In genomic region chr13:31806890-31807735, GRCm38 (mm10) we compare ENCODE assay signal across 8 mouse cellular contexts. TPM values are rescaled to one million over a fixed set of nuclear protein-coding genes. Genes with fewer than 3 reads are reported as not detected.
DNase-seq lines count a peak whose midpoint lies in the region; ATAC-seq and TF ChIP-seq lines count a peak whose summit lies in the region.

No protein-coding gene starts in this region.

- peak overlapping the region; percentile 22 for H3K4me3 ChIP-seq in erythroblast, embryonic 14.5 days (replicated peaks)
- H3K4me3 ChIP-seq in E14TG2a.4 (replicated peaks; ENCODE audit: low read length) = peak overlapping the region; percentile 74
- peak overlapping the region; percentile 61 for H3K4me3 ChIP-seq in embryonic facial prominence, embryonic 15.5 days (replicated peaks)
- peak overlapping the region; percentile 46 for H3K4me3 ChIP-seq in hindbrain, embryonic 13.5 days
- peak overlapping the region; percentile 21 to 53 for H3K4me3 ChIP-seq in liver, embryonic 14.5 days (ENCODE audit: insufficient read depth in 1 of 2, low read depth in 2 of 2, low read length in 2 of 2)
- H3K4me3 ChIP-seq in stomach, postnatal 0 days (ENCODE audit: low read depth, low read length) = peak overlapping the region; percentile 54

- no peak for DNase-seq in liver, embryonic 14.5 days (ENCODE audit: low read depth in 3 of 3, low spot score in 3 of 3)
- DNase-seq in stomach, postnatal 0 days (ENCODE audit: low spot score) = peak; percentile 37
- DNase-seq in thymus, postnatal 14 days = no peak

- H3K27me3 ChIP-seq in erythroblast, embryonic 14.5 days (ENCODE audit: control insufficient read depth) = peaks cover 100% of the 10 kb centered on the region
- H3K27me3 ChIP-seq in E14TG2a.4 (ENCODE audit: insufficient read depth, low read length) = peaks cover 93% of the 10 kb centered on the region
- peaks cover 76% of the 10 kb centered on the region for H3K27me3 ChIP-seq in embryonic facial prominence, embryonic 15.5 days
- peaks cover 95% of the 10 kb centered on the region for H3K27me3 ChIP-seq in hindbrain, embryonic 13.5 days
- peaks cover 96% of the 10 kb centered on the region for H3K27me3 ChIP-seq in liver, embryonic 14.5 days (ENCODE audit: control insufficient read depth, insufficient read depth, low read length)
- H3K27me3 ChIP-seq in stomach, postnatal 0 days (ENCODE audit: control insufficient read depth, insufficient read depth, low read length) = peaks cover 12% of the 10 kb centered on the region; the same call in 1 of the 2 replicates

- no peaks in the 10 kb centered on the region for H3K36me3 ChIP-seq in erythroblast, embryonic 14.5 days (ENCODE audit: control insufficient read depth)
- no peaks in the 10 kb centered on the region for H3K36me3 ChIP-seq in E14TG2a.4 (ENCODE audit: insufficient read depth, low read length)
- no peaks in the 10 kb centered on the region for H3K36me3 ChIP-seq in embryonic facial prominence, embryonic 15.5 days
- H3K36me3 ChIP-seq in hindbrain, embryonic 13.5 days = no peaks in the 10 kb centered on the region
- no peaks in the 10 kb centered on the region for H3K36me3 ChIP-seq in liver, embryonic 14.5 days (replicated peaks; ENCODE audit: control insufficient read depth, insufficient read depth, low read depth)
- H3K36me3 ChIP-seq in stomach, postnatal 0 days (ENCODE audit: control insufficient read depth, insufficient read depth, low read length) = no peaks in the 10 kb centered on the region

- H3K4me1 ChIP-seq in erythroblast, embryonic 14.5 days (ENCODE audit: control insufficient read depth) = peaks cover 8% of the 10 kb centered on the region
- H3K4me1 ChIP-seq in E14TG2a.4 (replicated peaks; ENCODE audit: low read depth, low read length) = peaks cover 28% of the 10 kb centered on the region
- peaks cover 51% of the 10 kb centered on the region for H3K4me1 ChIP-seq in embryonic facial prominence, embryonic 15.5 days
- H3K4me1 ChIP-seq in hindbrain, embryonic 13.5 days (replicated peaks) = peaks cover 42% of the 10 kb centered on the region
- H3K4me1 ChIP-seq in liver, embryonic 14.5 days (replicated peaks; ENCODE audit: control insufficient read depth in 2 of 2, insufficient read depth in 2 of 2, low read length in 1 of 2) = no peaks in the 10 kb centered on the region
- H3K4me1 ChIP-seq in stomach, postnatal 0 days (replicated peaks; ENCODE audit: control insufficient read depth, insufficient read depth) = 0 out of 2 replicates have a peak, but pooled peaks cover 2% of the 10 kb centered on the region

- H3K9ac ChIP-seq in embryonic facial prominence, embryonic 15.5 days = peak overlapping the region; percentile 57
- H3K9ac ChIP-seq in hindbrain, embryonic 13.5 days = peak overlapping the region; percentile 70
- no peak overlapping the region for H3K9ac ChIP-seq in liver, embryonic 14.5 days (replicated peaks)
- peak overlapping the region; percentile 58 for H3K9ac ChIP-seq in stomach, postnatal 0 days (ENCODE audit: low read length)

- peak overlapping the region; percentile 86 for H3K27ac ChIP-seq in embryonic facial prominence, embryonic 15.5 days (replicated peaks)
- peak overlapping the region; percentile 83 for H3K27ac ChIP-seq in hindbrain, embryonic 13.5 days
- H3K27ac ChIP-seq in liver, embryonic 14.5 days = no peak overlapping the region
- H3K27ac ChIP-seq in stomach, postnatal 0 days (replicated peaks) = no peak overlapping the region

- H3K9me3 ChIP-seq in erythroblast, embryonic 14.5 days (ENCODE audit: control insufficient read depth, low read length) = peaks cover 15% of the 10 kb centered on the region
- no peaks in the 10 kb centered on the region for H3K9me3 ChIP-seq in E14TG2a.4 (ENCODE audit: low read length)
- H3K9me3 ChIP-seq in embryonic facial prominence, embryonic 15.5 days (replicated peaks) = no peaks in the 10 kb centered on the region
- no peaks in the 10 kb centered on the region for H3K9me3 ChIP-seq in hindbrain, embryonic 13.5 days
- H3K9me3 ChIP-seq in liver, embryonic 14.5 days (ENCODE audit: control insufficient read depth, low read length) = no peaks in the 10 kb centered on the region
- no peaks in the 10 kb centered on the region for H3K9me3 ChIP-seq in stomach, postnatal 0 days (ENCODE audit: control insufficient read depth, low read length)

- TF ChIP-seq CTCF in E14TG2a.4 (conservative IDR thresholded peaks at IDR 0.05; ENCODE audit: low read length) = no peak
- no peak for TF ChIP-seq CTCF in liver, embryonic 14.5 days (IDR thresholded peaks at IDR 0.05; ENCODE audit: low read depth)
- no peak for TF ChIP-seq CTCF in stomach, postnatal 0 days (IDR thresholded peaks at IDR 0.05; ENCODE audit: low read depth)

- peak overlapping the region; percentile 89 for H3K4me2 ChIP-seq in embryonic facial prominence, embryonic 15.5 days (replicated peaks)
- peak overlapping the region; percentile 67 for H3K4me2 ChIP-seq in hindbrain, embryonic 13.5 days
- H3K4me2 ChIP-seq in liver, embryonic 14.5 days (ENCODE audit: low read depth) = peak overlapping the region; percentile 53
- H3K4me2 ChIP-seq in stomach, postnatal 0 days (replicated peaks; ENCODE audit: low read depth) = peak overlapping the region; percentile 89

- no peak for ATAC-seq in erythroblast, adult 5-6 weeks (replicated peaks; ENCODE audit: low FRiP score, poor library complexity, severe bottlenecking)
- ATAC-seq in embryonic facial prominence, embryonic 15.5 days (ENCODE audit: insufficient number of reproducible peaks, low FRiP score, low TSS enrichment, low read depth) = 0 out of 2 replicates have a peak, but pooled peaks have one; percentile 18
- ATAC-seq in hindbrain, embryonic 13.5 days (ENCODE audit: low FRiP score) = peak; percentile 50
- no peak for ATAC-seq in liver, embryonic 14.5 days (ENCODE audit: insufficient read depth)
- ATAC-seq in stomach, postnatal 0 days (ENCODE audit: low FRiP score, low TSS enrichment) = peak; percentile 33

- under 1% methylated on average over 92 of the region's 101 CpGs for WGBS in embryonic facial prominence, embryonic 15.5 days
- under 1% methylated on average over 88 of the region's 101 CpGs for WGBS in hindbrain, embryonic 13.5 days
- WGBS in liver, embryonic 14.5 days (ENCODE audit: insufficient replicate concordance) = under 1% methylated on average over 90 of the region's 101 CpGs
- WGBS in stomach, postnatal 0 days = under 1% methylated on average over 88 of the region's 101 CpGs

- TF ChIP-seq EP300 in liver, embryonic 14.5 days (IDR thresholded peaks at IDR 0.05; ENCODE audit: low read depth) = no peak
- TF ChIP-seq EP300 in stomach, postnatal 0 days (optimal IDR thresholded peaks at IDR 0.05) = no peak

RNA-seq across cellular contexts. Expression of gene Foxc1, which starts 0.7 kb away (rescaled TPM):
- polyA plus RNA-seq in erythroblast, embryonic 14.5 days (2012) = not detected in 2 replicates
- total RNA-seq in erythroblast, adult 5-6 weeks (2015; ENCODE audit: low replicate concordance) = 0.19 TPM in 1 of 2 replicates, not detected in the other
- 0.09 TPM in 1 of 2 replicates, not detected in the other for total RNA-seq in erythroblast, adult 5-6 weeks (2017; ENCODE audit: low replicate concordance)
- 1.8 and 2.0 TPM in 2 replicates for polyA plus RNA-seq in embryonic facial prominence, embryonic 15.5 days (2015; fragmentation: Nextera tagmentation; extraction: Ambion mirVana)
- polyA plus RNA-seq in hindbrain, embryonic 13.5 days (2015; fragmentation: Nextera tagmentation; extraction: Ambion mirVana) = 1.3 and 1.7 TPM in 2 replicates
- 0.01 and 0.02 TPM in 2 replicates for polyA plus RNA-seq in liver, embryonic 14.5 days (2012; rRNA removed)
- polyA plus RNA-seq in liver, embryonic 14.5 days (2014; fragmentation: Nextera tagmentation; extraction: Ambion mirVana) = 0.01 TPM in 1 of 2 replicates, not detected in the other
- 0.13 and 0.15 TPM in 2 replicates for polyA plus RNA-seq in stomach, postnatal 0 days (2015; fragmentation: Nextera tagmentation; extraction: Ambion mirVana)

Comparison
In these comparisons a context has a peak if more than half of its experiments do, and no peak if none do; other contexts are left out.
1. H3K4me3 ChIP-seq: peak in every context shown above with its lines; median percentile 74 in E14TG2a.4; 61 in embryonic facial prominence, embryonic 15.5 days; 54 in stomach, postnatal 0 days; 46 in hindbrain, embryonic 13.5 days; 37 in liver, embryonic 14.5 days; 22 in erythroblast, embryonic 14.5 days.
2. ATAC-seq: peak in embryonic facial prominence, embryonic 15.5 days (single experiment), hindbrain, embryonic 13.5 days (single experiment) and stomach, postnatal 0 days (single experiment); none in erythroblast, adult 5-6 weeks (single experiment) and liver, embryonic 14.5 days (single experiment).
3. H3K27ac ChIP-seq: peak in embryonic facial prominence, embryonic 15.5 days (single experiment) and hindbrain, embryonic 13.5 days (single experiment); none in liver, embryonic 14.5 days (single experiment) and stomach, postnatal 0 days (single experiment).
4. Peak in every context shown above with its lines, with median percentiles within 50 percentile points of each other: H3K4me2 ChIP-seq.